Mouse (Mus musculus) testis, adult 2 months (tissue): ENCODE measurements at regions not wholly inside any gene's neighbourhood (a gene's known extent, or its start where the extent isn't known, plus 50 kb on each side); places are given as distances from the start of the nearest gene placed in this dataset.

Experiments
- CTCF ChIP-seq: fragments of 200-500 bp; IDR thresholded peaks from 2 replicates; pipeline ENCODE4 v1.5.1; 2012; ENCODE audit warnings: low read depth, mild to moderate bottlenecking, inconsistent platforms, low read length, moderate library complexity; ENCODE audit not compliant: control insufficient read depth, insufficient read depth, insufficient replicate concordance
- POLR2A ChIP-seq: fragments of 200-500 bp; IDR thresholded peaks from 2 replicates; pipeline ENCODE4 v1.6.1; 2012; ENCODE audit warnings: low read depth, mild to moderate bottlenecking, inconsistent platforms, low read length, moderate library complexity; ENCODE audit not compliant: control insufficient read depth

- no peak for TF ChIP-seq CTCF
- TF ChIP-seq POLR2A: no peak
These were observed 711.8 kb downstream of the Gm826 start for GRCm38 (mm10) chr2:159622141-159622669.
